Mouse (Mus musculus): Measurements from ENCODE around the gene Ift88.

DNA sequence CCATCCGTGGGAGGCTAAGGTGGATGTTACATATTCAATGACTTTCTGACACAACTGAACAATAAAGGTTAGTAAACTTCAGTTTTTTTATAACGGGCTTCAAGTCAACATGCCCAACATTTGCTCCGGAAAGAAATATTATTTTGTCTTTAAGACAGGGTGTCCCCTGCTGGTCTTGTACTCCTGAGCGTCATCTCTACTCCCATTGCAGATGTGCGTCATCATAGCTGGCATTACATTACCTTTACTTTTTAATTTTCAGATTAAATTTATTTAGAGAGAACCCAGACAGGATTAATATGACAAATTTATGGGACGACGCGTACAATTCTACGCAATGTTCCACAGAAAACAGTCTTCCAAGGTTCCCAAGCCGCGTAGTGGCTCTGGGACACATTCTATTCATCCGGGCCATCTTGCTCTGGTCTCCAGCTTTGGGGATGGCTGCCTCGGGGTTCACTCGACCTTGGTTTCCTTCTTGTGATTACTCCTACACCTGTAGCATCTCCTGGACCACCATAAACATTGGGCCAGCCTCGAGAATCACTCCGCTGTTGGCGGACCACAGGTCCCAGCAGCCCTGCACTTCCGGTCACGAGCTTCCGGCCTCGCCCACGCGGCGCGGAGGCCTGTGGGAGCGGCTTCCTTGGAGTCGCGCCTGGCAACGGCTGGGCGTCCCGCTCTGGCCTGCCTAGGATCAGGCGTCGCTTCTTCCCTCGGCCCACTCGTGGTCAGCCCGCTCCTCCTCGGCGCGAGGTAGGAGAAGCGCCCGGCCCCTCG, at the start of gene Ift88:
- TF ChIP-seq CTCF (IDR thresholded peaks at IDR 0.05; ENCODE audit: insufficient read depth, low read length): no peak
- peak; percentile 88; the same call in 1 of the 2 replicates for TF ChIP-seq POLR2A (IDR thresholded peaks at IDR 0.05; ENCODE audit: borderline replicate concordance, extremely low read depth, low read depth, low read length)
